Mouse (Mus musculus) limb, embryonic 10.5 days (tissue): ENCODE data around the gene Ndufc1. TPM values are rescaled to one million over a fixed set of nuclear protein-coding genes. Genes with fewer than 3 reads are reported as not detected.
"Not testable (repeated sequence)": the region's sequence is repeated elsewhere in the genome, so short reads cannot be mapped to it uniquely, and the experiment has no call there.

Experiments used
- DNase-seq: peaks from one replicate; pipeline ENCODE4 v3.0.0-alpha.2; 2017; ENCODE audit warnings: low spot score
- H3K27ac ChIP-seq: fragments of 300-500 bp; sonication (generic); 2 replicates; pipeline ENCODE4 v1.5.1; 2016; ENCODE audit warnings: mild to moderate bottlenecking
- H3K27me3 ChIP-seq: fragments of 300-500 bp; sonication (generic); 2 replicates; pipeline ENCODE4 v1.6.1; 2016; ENCODE audit warnings: low read depth, mild to moderate bottlenecking; ENCODE audit not compliant: poor library complexity, severe bottlenecking
- H3K36me3 ChIP-seq: fragments of 300-500 bp; sonication (generic); 2 replicates; pipeline ENCODE4 v1.6.1; 2016; ENCODE audit warnings: mild to moderate bottlenecking, moderate library complexity
- H3K4me1 ChIP-seq: fragments of 300-500 bp; sonication (generic); 2 replicates; pipeline ENCODE4 v1.6.1; 2016
- H3K4me3 ChIP-seq: fragments of 300-500 bp; sonication (generic); 2 replicates; pipeline ENCODE4 v1.5.1; 2016; ENCODE audit warnings: mild to moderate bottlenecking, moderate library complexity
- H3K9me3 ChIP-seq: fragments of 300-500 bp; sonication (generic); replicated peaks from 2 replicates; pipeline ENCODE4 v1.6.1; 2016; ENCODE audit warnings: mild to moderate bottlenecking
- WGBS: fragments of 180-500 bp; shearing (Covaris S2); methylation state at CpG from one replicate; pipeline ENCODE4 v1.1.7; 2016; 5-methylcytosine and 5-hydroxymethylcytosine counted together
- polyA plus RNA-seq: library from polyadenylated mRNA; unstranded; fragments of >200 nt; fragmentation: Nextera tagmentation; extraction: Ambion mirVana; gene quantifications from 2 replicates; pipeline ENCODE4 v1.2.1, GENCODE M21; 2016

The Ndufc1 gene
- polyA plus RNA-seq, 1 experiment from 2014 or later = 602 TPM

- Histone ChIP-seq H3K4me1 (peaks cover 16% of the 10 kb centered on the region), H3K9me3 (no peaks in the 10 kb centered on the region), H3K27ac (no peak overlapping the region), H3K4me3 (no peak overlapping the region), H3K36me3 (no peaks in the 10 kb centered on the region), H3K27me3 (no peaks in the 10 kb centered on the region)
- DNase-seq = no peak
- 94% methylated on average over 7 of the region's 7 CpGs for WGBS
Observed at GRCm38 (mm10) chr3:51412457-51412856, 3.7 kb upstream of the Ndufc1 start.

DNA sequence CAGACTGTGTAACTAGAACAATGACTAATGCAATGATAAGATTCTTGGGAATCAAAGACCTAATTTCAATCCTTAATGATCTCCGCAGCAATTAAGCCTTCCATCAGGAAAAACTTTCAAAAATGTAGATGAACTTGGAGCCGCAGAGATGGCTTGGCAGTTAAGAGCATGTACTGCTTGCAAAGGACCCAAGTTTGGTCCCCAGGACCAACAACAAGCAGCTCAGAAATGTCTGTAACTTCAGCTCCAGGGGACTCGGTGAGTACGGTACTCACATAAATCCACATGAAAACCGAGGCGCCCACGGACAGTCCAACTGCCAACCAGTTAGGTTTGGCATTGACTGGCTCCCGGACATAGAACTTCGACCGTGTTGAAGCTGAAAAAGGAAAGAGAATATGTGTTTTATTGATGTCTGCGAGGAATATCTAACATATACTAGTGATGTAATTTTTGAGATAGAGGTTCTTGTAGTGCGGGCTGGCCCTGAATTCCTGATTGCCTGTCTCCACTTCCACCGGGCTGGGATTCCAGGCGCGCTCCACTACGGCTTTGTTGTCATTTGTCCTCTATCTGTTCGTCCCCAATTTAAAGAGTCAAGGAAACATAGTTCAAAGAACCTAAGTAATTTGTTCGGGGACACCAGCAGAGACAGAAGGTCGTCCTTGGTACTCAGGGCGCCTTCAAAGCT is 773 bp downstream of the Ndufc1 start:
- DNase-seq = no peak
- Histone ChIP-seq H3K9me3 (no peaks in the 10 kb centered on the region), H3K4me3 (peak overlapping the region; percentile 72), H3K36me3 (peaks cover 40% of the 10 kb centered on the region), H3K4me1 (peaks cover 8% of the 10 kb centered on the region), H3K27ac (peak overlapping the region; percentile 92), H3K27me3 (no peaks in the 10 kb centered on the region)
- WGBS = 25% methylated on average over 20 of the region's 20 CpGs

DNA sequence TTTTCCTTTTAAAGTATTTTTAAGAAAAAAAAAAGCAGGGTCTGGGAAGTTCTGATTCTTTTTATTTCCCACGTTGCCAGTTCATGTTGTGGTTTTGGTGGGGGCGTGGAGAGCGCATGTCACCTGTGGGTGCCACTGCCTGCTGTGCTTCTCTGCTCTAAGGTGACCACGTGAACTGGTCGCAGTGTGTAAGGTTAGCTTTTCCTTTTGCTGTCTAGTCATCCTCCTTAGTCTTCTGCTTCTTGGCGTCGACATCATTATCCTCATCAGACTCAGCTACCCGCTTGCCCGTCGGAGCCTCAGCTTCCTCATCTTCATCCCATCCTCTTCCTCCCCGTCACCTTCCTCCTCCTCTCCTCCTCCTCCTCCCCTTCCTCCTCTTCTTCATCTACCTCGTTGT is 6.2 kb downstream of the Ndufc1 start:
- Histone ChIP-seq H3K27me3 (peaks cover 20% of the 10 kb centered on the region), H3K36me3 (peaks cover 45% of the 10 kb centered on the region), H3K27ac (no peak overlapping the region), H3K4me1 (peaks cover 2% of the 10 kb centered on the region), H3K9me3 (no peaks in the 10 kb centered on the region), H3K4me3 (no peak overlapping the region)
- WGBS = 94% methylated on average over 12 of the region's 12 CpGs
- DNase-seq = no peak

DNA sequence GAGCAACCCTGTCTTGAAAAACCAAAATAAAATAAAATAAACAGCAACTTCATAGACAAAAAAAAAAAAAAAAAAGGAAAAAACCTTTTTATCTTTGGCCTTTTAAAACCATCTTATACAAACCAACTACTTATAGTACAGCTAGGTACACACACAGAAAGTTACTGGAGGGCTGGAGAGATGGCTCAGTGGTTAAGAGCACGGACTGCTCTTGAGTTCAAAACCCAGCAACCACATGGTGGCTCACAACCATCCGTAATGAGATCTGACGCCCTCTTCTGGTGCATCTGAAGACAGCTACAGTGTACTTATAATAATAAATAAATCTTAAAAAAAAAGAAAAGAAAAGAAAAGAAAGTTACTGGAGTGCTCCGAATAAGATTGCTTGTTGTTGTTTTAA is 6.7 kb downstream of the Ndufc1 start:
- H3K27ac ChIP-seq, H3K4me1 ChIP-seq, DNase-seq, H3K9me3 ChIP-seq, H3K4me3 ChIP-seq: not testable (repeated sequence)
- peaks cover 44% of the 10 kb centered on the region for H3K36me3 ChIP-seq
- H3K27me3 ChIP-seq = peaks cover 26% of the 10 kb centered on the region
- 69% methylated on average over 4 of the region's 4 CpGs for WGBS

DNA sequence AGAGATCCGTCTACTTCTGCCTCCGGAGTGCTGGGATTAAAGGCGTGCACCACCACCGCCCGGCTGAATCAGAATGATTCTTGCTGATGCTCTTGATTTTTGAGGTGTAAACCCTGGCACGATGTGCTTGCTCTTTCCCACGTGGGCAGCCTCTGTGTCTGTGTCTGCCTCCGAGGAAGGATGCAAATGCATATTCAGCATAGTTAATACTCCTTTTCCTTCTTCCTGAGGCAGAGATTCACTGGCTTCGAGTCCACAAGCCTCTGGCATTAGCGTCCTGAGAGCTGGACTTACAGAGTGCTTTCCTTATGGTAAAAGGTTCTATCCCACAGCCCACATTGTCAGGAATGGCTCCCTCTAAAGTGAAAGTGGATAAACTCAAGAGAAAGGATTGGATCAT is 8.1 kb downstream of the Ndufc1 start:
- no peaks in the 10 kb centered on the region for H3K9me3 ChIP-seq
- WGBS = 83% methylated on average over 10 of the region's 10 CpGs
- peaks cover 39% of the 10 kb centered on the region for H3K27me3 ChIP-seq
- no peak overlapping the region for H3K4me3 ChIP-seq
- H3K27ac ChIP-seq = no peak overlapping the region
- no peak for DNase-seq
- peaks cover 31% of the 10 kb centered on the region for H3K36me3 ChIP-seq
- H3K4me1 ChIP-seq = peaks cover 13% of the 10 kb centered on the region

DNA sequence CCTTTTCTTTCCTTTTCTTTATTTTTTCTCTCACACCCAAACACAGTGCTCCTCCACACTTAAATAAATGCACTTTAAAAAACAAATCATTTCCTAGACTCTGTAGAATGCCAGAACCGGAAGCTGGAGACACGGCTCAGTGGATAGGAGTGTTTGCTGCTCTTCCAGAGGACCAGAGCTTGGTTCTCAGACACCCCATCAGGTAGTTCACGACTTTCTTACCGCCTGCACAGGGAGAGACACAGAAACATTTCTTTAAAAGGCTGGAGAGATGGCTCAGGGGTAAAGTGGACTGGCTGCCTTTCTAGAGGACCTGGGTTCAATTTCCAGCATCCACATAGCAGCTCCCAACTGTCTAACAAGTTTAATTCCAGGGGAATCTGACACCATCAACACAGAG is 9.3 kb downstream of the Ndufc1 start:
- no peak overlapping the region for H3K4me3 ChIP-seq
- 68% methylated on average over 4 of the region's 4 CpGs for WGBS
- H3K9me3 ChIP-seq = no peaks in the 10 kb centered on the region
- H3K36me3 ChIP-seq = peaks cover 20% of the 10 kb centered on the region
- H3K4me1 ChIP-seq = peaks cover 14% of the 10 kb centered on the region
- no peak for DNase-seq
- H3K27me3 ChIP-seq = peaks cover 48% of the 10 kb centered on the region
- H3K27ac ChIP-seq = no peak overlapping the region

DNA sequence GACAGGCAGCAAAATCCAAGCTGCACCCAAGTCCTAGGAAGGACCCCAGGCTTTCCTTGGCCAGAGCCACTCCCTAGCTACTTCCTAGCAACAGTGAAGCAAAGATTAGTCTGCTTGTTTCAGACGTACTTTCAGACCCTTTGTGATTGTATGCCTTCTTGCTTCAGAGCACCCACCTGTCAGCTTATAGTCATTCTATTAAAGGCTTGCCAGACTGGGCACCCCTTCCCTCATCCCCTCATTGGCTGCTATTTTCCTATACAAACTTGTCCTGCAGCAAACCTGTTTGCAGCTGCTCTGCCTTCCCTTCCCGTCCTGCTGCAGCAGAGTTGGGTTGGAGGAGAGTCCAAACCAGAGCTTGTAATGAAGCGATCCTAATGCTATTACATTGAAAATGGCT is 10.1 kb downstream of the Ndufc1 start:
- no peaks in the 10 kb centered on the region for H3K9me3 ChIP-seq
- H3K27ac ChIP-seq = no peak overlapping the region
- DNase-seq = no peak
- H3K4me1 ChIP-seq = peaks cover 14% of the 10 kb centered on the region
- WGBS = 19% methylated on average over 3 of the region's 3 CpGs
- peaks cover 12% of the 10 kb centered on the region for H3K36me3 ChIP-seq
- no peak overlapping the region for H3K4me3 ChIP-seq
- H3K27me3 ChIP-seq = peaks cover 48% of the 10 kb centered on the region

GRCm38 (mm10) chr3:51397700-51398299 is 11.0 kb downstream of the Ndufc1 start:
- H3K27ac ChIP-seq = no peak overlapping the region
- no peak overlapping the region for H3K4me3 ChIP-seq
- H3K9me3 ChIP-seq = no peaks in the 10 kb centered on the region
- WGBS = 55% methylated on average over 15 of the region's 15 CpGs
- H3K4me1 ChIP-seq = peaks cover 14% of the 10 kb centered on the region
- H3K36me3 ChIP-seq = peaks cover 3% of the 10 kb centered on the region
- no peak for DNase-seq
- H3K27me3 ChIP-seq = peaks cover 48% of the 10 kb centered on the region

DNA sequence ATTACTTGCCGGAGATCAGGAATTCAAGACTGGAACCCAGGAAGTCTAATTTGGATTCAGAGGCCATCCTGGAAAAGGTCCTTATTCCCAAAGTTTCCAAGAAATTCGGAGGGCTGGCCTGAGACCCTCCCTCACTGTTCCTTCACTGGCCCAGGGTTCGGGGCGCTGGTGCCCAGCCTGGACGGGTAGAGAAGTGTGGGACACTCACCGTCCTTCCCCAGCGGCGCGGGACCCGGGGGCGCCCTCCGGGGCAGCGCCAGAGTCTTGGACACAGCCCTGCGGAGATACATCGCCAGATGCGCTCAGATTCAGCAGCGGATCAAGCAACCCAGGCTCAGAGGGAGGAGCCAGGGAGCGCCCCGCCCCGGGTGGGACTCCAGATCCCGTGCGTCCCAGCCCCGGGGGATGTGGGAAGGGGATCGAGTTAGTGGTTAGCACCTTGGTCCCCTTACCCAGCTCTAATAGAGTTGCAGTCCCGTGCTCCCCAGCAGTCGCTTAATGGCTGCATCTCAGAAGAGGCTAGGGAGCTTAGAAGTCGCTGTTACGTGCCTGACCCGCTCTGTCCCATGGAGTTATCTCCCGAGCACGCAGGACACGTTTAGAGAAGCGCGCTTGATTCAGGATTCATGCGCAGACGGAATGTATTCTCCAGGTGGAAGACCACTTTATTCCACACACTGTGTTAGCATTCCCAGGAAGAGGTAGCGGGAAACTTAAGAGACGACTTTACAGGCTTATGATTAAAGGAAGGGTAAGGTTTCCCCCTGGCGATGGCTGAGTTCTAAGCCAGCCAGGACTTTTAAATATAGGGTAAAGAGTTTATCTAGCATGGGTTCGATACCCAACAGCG is 12.3 kb downstream of the Ndufc1 start, which contains the start of gene Mgarp:
TSS of gene Mgarp (minus strand) at position 520 of the 850 bp plus-strand sequence.
- Histone ChIP-seq H3K4me3 (peak within 1 kb of the TSS; percentile 60), H3K36me3 (no peaks in the 10 kb centered on the region), H3K27ac (peak within 1 kb of the TSS; percentile 75), H3K4me1 (peaks cover 14% of the 10 kb centered on the region), H3K27me3 (peaks cover 48% of the 10 kb centered on the region), H3K9me3 (no peaks in the 10 kb centered on the region)
- WGBS = 2% methylated on average over 41 of the region's 41 CpGs
- DNase-seq = peak; percentile 85

DNA sequence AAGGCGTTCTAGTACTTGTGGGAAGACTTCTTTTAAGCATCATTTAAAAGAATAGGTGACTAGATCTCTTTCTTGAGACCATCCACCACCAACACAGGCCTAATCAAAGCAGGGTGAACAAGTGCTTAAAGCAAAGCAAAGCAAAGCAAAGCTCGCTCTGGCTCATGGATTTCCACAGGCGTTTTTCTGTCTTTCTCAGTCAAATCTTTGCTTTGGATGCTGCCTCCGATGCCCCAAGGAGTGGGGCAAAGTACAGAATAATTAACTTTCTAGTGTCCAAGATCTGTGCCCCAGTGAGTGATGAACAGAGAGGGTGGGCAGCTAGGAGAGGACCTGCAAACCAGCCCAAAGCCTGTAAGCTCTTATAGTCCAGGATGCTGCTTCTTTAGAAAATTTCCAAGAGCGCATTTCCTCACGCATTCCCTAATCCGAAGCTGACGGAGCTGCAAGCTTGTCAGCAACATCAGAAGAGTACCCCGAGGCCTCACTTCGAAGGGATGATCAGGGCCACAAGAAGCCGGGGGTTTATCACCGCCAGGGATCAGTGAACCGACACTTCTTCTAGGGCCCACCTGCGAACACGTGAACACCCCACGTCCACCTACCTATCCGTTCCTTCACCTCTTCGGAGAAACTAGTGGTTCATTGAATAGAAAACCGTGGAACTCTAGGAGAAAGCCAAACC is 13.2 kb downstream of the Ndufc1 start:
- DNase-seq = no peak
- 15% methylated on average over 19 of the region's 19 CpGs for WGBS

GRCm38 (mm10) chr3:51394881-51395280 is 13.9 kb downstream of the Ndufc1 start:
- WGBS = 55% methylated on average over 3 of the region's 3 CpGs
- no peaks in the 10 kb centered on the region for H3K9me3 ChIP-seq
- peaks cover 17% of the 10 kb centered on the region for H3K4me1 ChIP-seq
- peaks cover 48% of the 10 kb centered on the region for H3K27me3 ChIP-seq
- no peak overlapping the region for H3K4me3 ChIP-seq
- H3K27ac ChIP-seq = no peak overlapping the region
- no peaks in the 10 kb centered on the region for H3K36me3 ChIP-seq
- no peak for DNase-seq

More for the DNA sequence above, 13.2 kb downstream of the Ndufc1 start:
- Histone ChIP-seq H3K27ac (no peak overlapping the region), H3K9me3 (no peaks in the 10 kb centered on the region), H3K4me1 (peaks cover 14% of the 10 kb centered on the region), H3K4me3 (peak overlapping the region; percentile 60), H3K27me3 (peaks cover 48% of the 10 kb centered on the region), H3K36me3 (no peaks in the 10 kb centered on the region)

GRCm38 (mm10) chr3:51393651-51394050 is 15.1 kb downstream of the Ndufc1 start:
- DNase-seq = no peak
- Histone ChIP-seq H3K4me3 (no peak overlapping the region), H3K9me3 (no peaks in the 10 kb centered on the region), H3K36me3 (no peaks in the 10 kb centered on the region), H3K27me3 (peaks cover 43% of the 10 kb centered on the region), H3K4me1 (peaks cover 28% of the 10 kb centered on the region), H3K27ac (no peak overlapping the region)
- WGBS = 89% methylated on average over 2 of the region's 2 CpGs
